Mouse (Mus musculus) stomach, embryonic 15.5 days (tissue): ENCODE data around the gene Hyal2. TPM values are rescaled to one million over a fixed set of nuclear protein-coding genes. Genes with fewer than 3 reads are reported as not detected.

Experiments
- ATAC-seq: fragments of 200-750 bp; cut with Nextera tagmentation; 2 replicates; pipeline ENCODE4 v1.8.0; 2017; ENCODE audit warnings: low read depth, moderate number of reproducible peaks, moderate TSS enrichment; ENCODE audit not compliant: insufficient read depth, low FRiP score
- H3K27ac ChIP-seq: fragments of 300-500 bp; sonication (generic); 2 replicates; pipeline ENCODE4 v1.5.1; 2015; ENCODE audit warnings: mild to moderate bottlenecking, inconsistent platforms
- H3K27me3 ChIP-seq: fragments of 300-500 bp; sonication (generic); replicated peaks from 2 replicates; pipeline ENCODE4 v1.6.1; 2015; ENCODE audit warnings: inconsistent platforms
- H3K36me3 ChIP-seq: fragments of 300-500 bp; sonication (generic); 2 replicates; pipeline ENCODE4 v1.6.1; 2015; ENCODE audit warnings: inconsistent platforms
- H3K4me1 ChIP-seq: fragments of 300-500 bp; sonication (generic); 2 replicates; pipeline ENCODE4 v1.6.1; 2015; ENCODE audit warnings: inconsistent platforms
- H3K4me2 ChIP-seq: fragments of 300-500 bp; sonication (generic); 2 replicates; pipeline ENCODE4 v1.6.1; 2015; ENCODE audit warnings: mild to moderate bottlenecking, inconsistent platforms
- H3K4me3 ChIP-seq: fragments of 300-500 bp; sonication (generic); replicated peaks from 2 replicates; pipeline ENCODE4 v1.5.1; 2015; ENCODE audit warnings: inconsistent platforms
- H3K9ac ChIP-seq: fragments of 300-500 bp; sonication (generic); 2 replicates; pipeline ENCODE4 v1.6.1; 2015; ENCODE audit warnings: inconsistent platforms
- H3K9me3 ChIP-seq: fragments of 300-500 bp; sonication (generic); 2 replicates; pipeline ENCODE4 v1.6.1; 2016; ENCODE audit warnings: inconsistent platforms
- WGBS: fragments of 180-500 bp; shearing (Covaris S2); methylation state at CpG from one replicate; pipeline ENCODE4 v1.1.7; 2015; 5-methylcytosine and 5-hydroxymethylcytosine counted together
- polyA plus RNA-seq: library from polyadenylated mRNA; unstranded; fragments of >200 nt; fragmentation: Nextera tagmentation; extraction: Ambion mirVana; gene quantifications from 2 replicates; pipeline ENCODE4 v1.2.1, GENCODE M21; 2015

Gene Hyal2
- polyA plus RNA-seq, 1 experiment from 2014 or later: 85.4 TPM

DNA sequence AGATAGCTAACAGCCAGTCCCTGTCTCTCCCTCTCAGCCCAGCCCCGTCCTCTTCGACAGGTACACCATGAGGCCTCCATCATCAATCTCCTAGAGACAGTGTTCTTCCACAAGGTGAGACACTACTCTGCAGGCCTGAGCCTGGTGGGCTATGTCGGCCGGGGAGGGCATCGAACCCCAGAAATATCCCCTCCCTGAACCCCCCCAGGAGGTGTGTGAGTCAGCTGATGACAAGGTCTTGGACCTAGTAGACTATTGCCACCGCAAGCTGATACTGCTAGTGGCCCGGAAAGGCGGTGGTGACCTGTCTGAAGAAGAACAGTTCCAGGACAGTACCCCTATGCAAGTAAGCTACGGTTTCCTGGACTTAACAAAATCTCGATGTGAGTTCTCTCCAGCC is 18.9 kb upstream of the Hyal2 start:
- H3K4me3 ChIP-seq: no peak overlapping the region
- no peaks in the 10 kb centered on the region for H3K9me3 ChIP-seq
- H3K4me2 ChIP-seq: no peak overlapping the region
- peaks cover 51% of the 10 kb centered on the region for H3K4me1 ChIP-seq
- H3K27ac ChIP-seq: no peak overlapping the region
- no peak for ATAC-seq
- H3K9ac ChIP-seq: no peak overlapping the region
- no peaks in the 10 kb centered on the region for H3K27me3 ChIP-seq
- H3K36me3 ChIP-seq: peaks cover 5% of the 10 kb centered on the region; the same call in 1 of the 2 replicates
- WGBS: 87% methylated on average over 10 of the region's 10 CpGs

DNA sequence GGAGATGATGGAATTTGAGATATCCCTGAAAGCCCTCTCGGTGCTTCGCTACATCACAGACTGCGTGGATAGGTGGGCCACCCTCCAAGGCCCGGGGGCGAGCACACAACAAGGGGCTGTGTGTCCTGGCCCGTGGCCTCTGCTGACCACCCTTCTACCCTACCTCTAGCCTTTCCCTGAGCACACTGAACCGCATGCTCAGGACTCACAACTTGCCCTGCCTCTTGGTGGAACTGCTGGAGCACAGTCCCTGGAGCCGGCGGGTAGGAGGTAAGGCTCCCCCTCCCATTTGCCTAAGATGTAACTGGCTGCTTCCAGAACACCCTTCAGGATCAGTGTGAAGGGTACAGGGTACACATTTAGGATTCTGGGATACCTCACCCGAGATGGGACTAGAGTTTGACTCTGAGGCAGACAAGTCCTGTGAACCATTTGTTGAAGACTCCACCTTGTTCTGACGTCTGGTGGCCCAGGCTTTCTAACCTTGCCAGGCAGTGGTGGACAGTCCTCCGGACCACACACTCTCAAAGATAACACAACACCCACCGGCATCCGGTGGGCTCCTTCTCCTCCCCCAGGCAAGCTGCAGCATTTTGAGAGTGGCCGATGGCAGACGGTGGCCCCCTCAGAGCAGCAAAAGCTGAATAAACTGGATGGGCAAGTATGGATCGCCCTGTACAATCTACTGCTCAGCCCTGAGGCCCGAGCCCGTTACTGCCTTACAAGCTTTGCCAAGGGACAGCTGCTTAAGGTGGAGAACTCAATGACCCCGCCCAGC is 18.3 kb upstream of the Hyal2 start:
- no peaks in the 10 kb centered on the region; the same call in 1 of the 2 replicates for H3K36me3 ChIP-seq
- ATAC-seq: no peak
- H3K4me1 ChIP-seq: peaks cover 53% of the 10 kb centered on the region
- no peaks in the 10 kb centered on the region for H3K9me3 ChIP-seq
- H3K4me3 ChIP-seq: no peak overlapping the region
- WGBS: 80% methylated on average over 20 of the region's 20 CpGs
- H3K4me2 ChIP-seq: no peak overlapping the region
- H3K27ac ChIP-seq: no peak overlapping the region
- H3K27me3 ChIP-seq: no peaks in the 10 kb centered on the region
- no peak overlapping the region for H3K9ac ChIP-seq

DNA sequence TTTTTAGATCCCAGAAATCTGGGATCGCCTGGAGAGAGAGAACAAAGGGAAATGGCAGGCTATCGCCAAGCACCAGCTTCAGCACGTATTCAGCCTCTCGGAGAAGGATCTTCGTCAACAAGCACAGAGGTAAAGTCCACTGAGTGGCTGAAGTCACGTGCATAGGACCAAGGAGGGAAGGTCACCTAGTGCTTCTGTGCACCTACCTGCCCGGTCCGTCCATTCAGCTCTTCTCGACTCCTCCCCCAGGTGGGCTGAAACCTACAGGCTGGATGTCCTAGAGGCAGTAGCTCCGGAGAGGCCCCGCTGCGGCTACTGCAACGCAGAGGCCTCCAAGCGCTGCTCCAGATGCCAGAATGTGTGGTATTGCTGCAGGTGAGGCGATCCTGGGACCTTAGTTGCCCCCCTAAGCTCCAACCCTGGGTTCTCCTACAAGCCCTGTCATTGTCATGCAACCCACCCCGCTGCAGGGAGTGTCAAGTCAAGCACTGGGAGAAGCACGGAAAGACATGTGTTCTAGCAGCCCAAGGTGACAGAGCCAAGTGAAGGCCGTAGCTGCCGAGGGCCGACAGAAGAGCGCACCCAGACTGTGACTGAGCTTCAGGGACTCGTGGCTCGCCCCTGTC is 17.1 kb upstream of the Hyal2 start:
- Histone ChIP-seq H3K4me1 (peaks cover 55% of the 10 kb centered on the region), H3K9me3 (no peaks in the 10 kb centered on the region), H3K4me3 (peak overlapping the region; percentile 55), H3K27me3 (no peaks in the 10 kb centered on the region), H3K4me2 (peak overlapping the region; percentile 95), H3K9ac (peak overlapping the region; percentile 57; the same call in 1 of the 2 replicates), H3K27ac (peak overlapping the region; percentile 82; the same call in 1 of the 2 replicates), H3K36me3 (no peaks in the 10 kb centered on the region)
- no peak for ATAC-seq
- 38% methylated on average over 23 of the region's 23 CpGs for WGBS

DNA sequence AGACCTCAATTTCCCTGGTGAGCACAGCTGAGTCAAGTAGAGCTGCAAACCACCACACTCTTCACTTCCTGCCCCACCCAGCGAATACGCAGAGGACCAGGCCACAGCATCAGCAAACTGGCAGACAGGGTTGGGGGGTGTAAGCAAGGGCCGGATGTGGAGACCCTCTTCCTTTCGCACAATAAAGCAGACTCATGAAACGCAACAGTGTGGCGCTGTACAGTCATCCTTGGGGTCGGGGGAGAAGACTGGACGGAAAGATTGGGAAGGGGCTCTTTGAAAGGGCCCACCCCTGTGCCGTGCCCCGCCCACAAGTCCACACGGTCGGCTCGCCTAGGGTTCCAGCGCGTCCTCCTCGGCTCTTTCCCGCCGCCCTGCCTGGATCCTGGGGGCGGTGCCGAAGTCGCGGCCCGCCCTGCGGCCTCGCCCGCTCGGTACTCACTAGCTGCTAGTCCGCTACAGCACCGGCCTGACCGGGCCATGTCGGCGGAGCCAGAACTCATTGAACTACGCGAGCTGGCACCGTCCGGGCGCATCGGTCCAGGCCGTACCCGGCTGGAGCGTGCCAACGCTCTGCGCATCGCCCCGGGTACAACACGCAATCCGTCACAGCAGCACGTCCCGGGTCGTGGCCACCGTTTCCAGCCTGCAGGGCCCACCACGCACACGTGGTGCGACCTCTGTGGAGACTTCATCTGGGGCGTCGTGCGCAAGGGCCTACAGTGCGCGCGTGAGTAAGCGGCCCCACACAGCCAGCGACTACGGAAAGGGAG is 16.4 kb upstream of the Hyal2 start, which contains the start of gene Rassf1:
Gene Rassf1 (plus strand): TSS at position 439 of the 773 bp plus-strand sequence.
- H3K4me1 ChIP-seq: peaks cover 61% of the 10 kb centered on the region
- ATAC-seq: peak; percentile 43
- H3K4me2 ChIP-seq: peak within 1 kb of the TSS; percentile 95
- peak within 1 kb of the TSS; percentile 82 for H3K27ac ChIP-seq
- H3K4me3 ChIP-seq: peak within 1 kb of the TSS; percentile 55
- under 1% methylated on average over 63 of the region's 63 CpGs for WGBS
- no peaks in the 10 kb centered on the region for H3K9me3 ChIP-seq
- H3K9ac ChIP-seq: peak within 1 kb of the TSS; percentile 57
- no peaks in the 10 kb centered on the region for H3K36me3 ChIP-seq
- no peaks in the 10 kb centered on the region for H3K27me3 ChIP-seq

DNA sequence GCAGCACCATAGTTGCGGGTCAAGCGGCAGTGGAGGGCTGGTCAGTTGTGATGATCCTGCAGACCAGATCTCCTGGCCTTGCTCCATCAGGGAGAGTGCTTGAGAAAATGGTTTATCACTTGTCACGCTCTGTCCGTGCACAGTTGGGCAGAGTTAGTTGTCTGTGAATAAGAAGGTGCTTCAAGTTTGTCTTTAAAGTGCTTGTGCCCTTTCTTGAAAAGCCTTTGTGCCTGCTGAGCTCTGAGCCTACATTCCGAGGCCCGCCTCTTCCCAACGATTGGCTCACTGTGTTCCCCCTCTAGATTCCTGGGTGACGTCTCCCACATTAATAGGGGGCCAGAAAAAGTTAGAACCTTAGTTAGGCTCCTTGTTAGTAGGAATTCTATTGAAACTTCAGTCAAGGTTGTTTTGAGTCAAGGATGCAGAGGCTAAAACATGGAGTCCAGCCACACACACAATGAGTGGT is 15.8 kb upstream of the Hyal2 start:
- Histone ChIP-seq H3K4me3 (peak overlapping the region; percentile 55), H3K4me1 (peaks cover 61% of the 10 kb centered on the region), H3K27me3 (no peaks in the 10 kb centered on the region), H3K27ac (peak overlapping the region; percentile 82), H3K36me3 (no peaks in the 10 kb centered on the region), H3K9me3 (no peaks in the 10 kb centered on the region), H3K9ac (peak overlapping the region; percentile 57), H3K4me2 (peak overlapping the region; percentile 95)
- no peak for ATAC-seq
- 15% methylated on average over 8 of the region's 8 CpGs for WGBS

DNA sequence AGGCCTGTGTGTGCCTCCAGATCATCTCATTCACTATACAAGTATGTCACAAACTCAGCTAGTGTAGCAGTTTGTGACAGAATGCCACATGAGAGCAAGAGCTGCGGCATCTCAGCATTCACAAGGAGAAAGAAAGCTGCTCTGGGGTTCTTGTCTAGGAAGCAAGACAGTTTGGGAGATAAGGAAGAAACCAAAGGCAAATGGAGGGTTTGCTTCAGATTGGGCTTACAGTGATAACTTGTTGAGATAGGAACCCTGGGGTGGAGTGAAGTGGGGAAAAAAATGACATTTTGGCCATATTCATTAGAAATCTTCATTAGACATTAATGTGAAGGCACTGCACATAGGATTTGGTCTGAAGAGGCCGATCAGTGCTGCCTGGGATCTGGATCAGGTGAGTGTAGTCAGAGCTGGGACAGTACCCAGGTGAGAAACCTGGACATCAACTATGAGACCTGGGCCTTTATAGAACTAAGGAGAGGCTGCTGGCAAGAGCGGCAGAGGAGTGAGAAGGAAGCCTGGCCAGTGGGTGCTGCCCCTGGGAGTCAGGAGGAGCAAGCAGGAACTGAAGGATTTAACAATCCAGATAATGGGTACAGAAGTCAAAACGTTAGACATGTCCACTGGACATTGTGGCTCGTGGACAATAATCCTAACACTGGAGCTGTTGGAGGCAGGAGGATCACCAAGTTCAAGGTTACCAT is 14.9 kb upstream of the Hyal2 start:
- H3K36me3 ChIP-seq: peaks cover 5% of the 10 kb centered on the region

DNA sequence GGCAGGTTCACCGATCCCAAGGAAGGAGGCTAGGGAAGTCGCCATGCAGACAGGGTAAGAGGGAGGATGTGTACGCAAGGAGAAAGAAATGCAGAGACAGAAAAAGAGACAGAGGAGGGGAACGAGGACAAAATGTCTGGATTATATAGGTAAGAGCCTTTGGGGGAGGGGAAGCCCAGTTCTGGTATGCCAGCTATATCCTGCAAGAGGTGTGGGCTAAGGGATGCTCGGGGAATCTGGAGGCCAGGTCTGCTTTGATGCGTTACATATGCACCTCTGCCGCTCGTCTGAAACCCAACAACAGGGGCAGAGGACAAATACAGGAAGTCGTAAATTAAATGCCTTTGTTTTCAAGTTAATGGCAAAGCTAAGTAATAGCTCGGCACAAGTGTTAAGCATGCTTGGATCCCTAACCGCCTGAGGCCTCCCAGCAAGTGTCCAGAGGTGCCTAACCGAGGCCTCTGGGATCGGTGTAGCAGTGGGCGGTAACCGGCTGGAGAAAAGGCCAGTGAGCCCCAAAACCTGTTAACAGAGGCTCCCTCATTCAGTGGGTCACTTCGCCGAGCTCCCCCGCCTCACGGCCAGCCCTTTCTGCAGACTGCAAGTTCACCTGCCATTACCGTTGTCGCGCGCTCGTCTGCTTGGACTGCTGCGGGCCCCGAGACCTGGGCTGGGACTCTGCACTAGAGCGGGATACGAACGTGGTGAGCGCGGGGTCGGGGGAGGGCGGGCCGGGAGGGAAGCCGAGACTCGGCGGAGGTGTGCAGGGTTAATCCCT is 14.0 kb upstream of the Hyal2 start:
- Histone ChIP-seq H3K4me3 (peak overlapping the region; percentile 63), H3K9ac (peak overlapping the region; percentile 42; the same call in 1 of the 2 replicates), H3K27ac (peak overlapping the region; percentile 82), H3K4me2 (peak overlapping the region; percentile 95), H3K4me1 (peaks cover 57% of the 10 kb centered on the region), H3K27me3 (no peaks in the 10 kb centered on the region), H3K9me3 (no peaks in the 10 kb centered on the region), H3K36me3 (peaks cover 14% of the 10 kb centered on the region)
- WGBS: 6% methylated on average over 37 of the region's 37 CpGs
- peak; percentile 20 for ATAC-seq

More for the DNA sequence above, 14.9 kb upstream of the Hyal2 start:
- 76% methylated on average over 5 of the region's 5 CpGs for WGBS
- peak overlapping the region; percentile 95 for H3K4me2 ChIP-seq
- H3K4me3 ChIP-seq: peak overlapping the region; percentile 55
- peak overlapping the region; percentile 82; the same call in 1 of the 2 replicates for H3K27ac ChIP-seq
- no peaks in the 10 kb centered on the region for H3K27me3 ChIP-seq
- ATAC-seq: no peak
- H3K9me3 ChIP-seq: no peaks in the 10 kb centered on the region
- peaks cover 57% of the 10 kb centered on the region for H3K4me1 ChIP-seq
- H3K9ac ChIP-seq: no peak overlapping the region

DNA sequence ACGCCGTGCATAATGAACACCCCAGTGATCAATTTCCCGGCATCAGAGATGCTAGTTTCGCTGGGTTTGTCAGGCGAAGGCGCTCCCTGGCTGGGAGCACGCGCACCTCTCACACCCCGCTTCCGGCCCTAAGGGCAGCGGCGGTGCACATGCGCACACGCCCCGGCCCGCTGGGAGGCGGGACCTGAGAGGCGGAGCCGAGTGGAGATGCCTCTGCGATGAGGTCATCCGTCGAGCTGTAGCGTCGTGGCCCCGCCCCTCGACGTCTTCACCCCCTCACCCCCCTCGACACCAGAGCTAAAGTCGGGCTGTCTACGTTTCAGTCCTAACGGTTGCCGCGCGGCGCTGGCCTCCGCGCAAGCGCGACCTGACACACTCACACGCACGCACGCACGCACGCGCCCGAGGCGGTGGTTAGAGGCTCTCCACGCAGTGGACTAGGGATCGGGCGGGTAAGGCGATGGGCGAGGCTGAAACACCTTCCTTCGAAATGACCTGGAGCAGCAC is 13.4 kb upstream of the Hyal2 start:
- under 1% methylated on average over 53 of the region's 53 CpGs for WGBS
- peak overlapping the region; percentile 95 for H3K4me2 ChIP-seq

DNA sequence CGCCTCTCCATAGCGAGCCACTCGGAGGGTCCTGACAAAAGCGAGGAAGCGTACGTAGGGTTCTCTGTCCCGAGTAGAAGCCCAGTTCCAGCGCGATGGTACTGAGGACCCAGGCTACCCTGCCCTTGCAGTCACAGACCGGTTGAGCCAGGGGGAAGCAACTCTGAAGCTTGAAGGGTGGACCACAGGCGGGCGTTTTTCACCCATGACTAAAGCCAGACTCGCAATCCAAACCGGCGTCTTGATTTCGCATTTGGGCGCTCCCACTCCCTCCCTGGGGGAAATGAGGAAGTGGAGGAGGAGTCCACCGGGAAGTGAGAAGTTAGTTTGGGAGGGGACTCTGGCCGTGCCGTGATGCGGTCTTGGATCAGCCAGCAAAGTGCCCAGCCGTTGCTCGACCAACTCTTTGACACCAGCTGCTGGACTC is 12.7 kb upstream of the Hyal2 start:
- Histone ChIP-seq H3K9me3 (no peaks in the 10 kb centered on the region), H3K4me3 (peak overlapping the region; percentile 63), H3K27ac (peak overlapping the region; percentile 94), H3K4me1 (peaks cover 55% of the 10 kb centered on the region), H3K36me3 (peaks cover 27% of the 10 kb centered on the region), H3K4me2 (peak overlapping the region; percentile 72), H3K9ac (peak overlapping the region; percentile 79), H3K27me3 (no peaks in the 10 kb centered on the region)
- peak; percentile 7 for ATAC-seq
- 0% methylated on average over 23 of the region's 23 CpGs for WGBS

More for the DNA sequence above, 13.4 kb upstream of the Hyal2 start:
- peak overlapping the region; percentile 79 for H3K9ac ChIP-seq
- peaks cover 20% of the 10 kb centered on the region for H3K36me3 ChIP-seq
- peak; percentile 88 for ATAC-seq
- no peaks in the 10 kb centered on the region for H3K27me3 ChIP-seq
- peaks cover 57% of the 10 kb centered on the region for H3K4me1 ChIP-seq
- H3K9me3 ChIP-seq: no peaks in the 10 kb centered on the region
- H3K27ac ChIP-seq: peak overlapping the region; percentile 94
- H3K4me3 ChIP-seq: peak overlapping the region; percentile 63

DNA sequence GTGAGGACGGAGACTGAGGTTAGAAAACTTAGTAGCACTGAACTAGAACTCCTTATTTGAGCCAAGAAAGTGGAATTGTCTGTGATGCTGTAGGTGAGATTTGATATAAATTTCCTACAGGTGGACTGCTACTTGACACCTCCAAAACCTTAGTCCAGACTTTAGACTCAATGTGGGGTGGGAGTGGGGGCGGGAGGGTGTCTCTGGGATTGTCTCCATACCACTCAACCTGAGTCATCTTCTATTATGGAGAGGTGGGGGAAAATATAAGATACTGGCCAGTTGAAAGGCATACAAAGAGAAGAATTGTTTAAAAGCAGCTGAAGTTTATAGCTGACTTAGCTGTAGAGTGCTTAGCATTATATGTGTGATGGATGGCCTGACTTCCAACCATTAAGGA is 12.0 kb upstream of the Hyal2 start:
- no peaks in the 10 kb centered on the region for H3K27me3 ChIP-seq
- H3K9ac ChIP-seq: peak overlapping the region; percentile 79
- peaks cover 33% of the 10 kb centered on the region for H3K36me3 ChIP-seq
- peaks cover 48% of the 10 kb centered on the region for H3K4me1 ChIP-seq
- peak overlapping the region; percentile 94 for H3K27ac ChIP-seq
- no peaks in the 10 kb centered on the region for H3K9me3 ChIP-seq
- peak overlapping the region; percentile 63 for H3K4me3 ChIP-seq
- no peak for ATAC-seq
- WGBS: 41% methylated on average over 2 of the region's 2 CpGs
- peak overlapping the region; percentile 72 for H3K4me2 ChIP-seq
